Mouse (Mus musculus) Patski (cell line): ENCODE measurements at regions not wholly inside any gene's neighbourhood (a gene's known extent, or its start where the extent isn't known, plus 50 kb on each side); places are given as distances from the start of the nearest gene placed in this dataset.

Experiments
- ATAC-seq: fragments of 100-300 bp; one replicate; pipeline ENCODE4 v1.8.0; 2021
- CTCF ChIA-PET: fragments of 350-600 bp; sonication (Branson Sonifier 250); formaldehyde crosslinking; loops from one replicate; lab custom pipeline; 2022; ENCODE audit warnings: inconsistent platforms; lab: Charles Lee
- POLR2A ChIA-PET: fragments of 350-600 bp; sonication (Branson Sonifier 250); formaldehyde crosslinking; loops from one replicate; lab custom pipeline; 2022; ENCODE audit warnings: antibody characterized with exemption, inconsistent platforms; lab: Charles Lee
- DNase-seq: peaks from one replicate; pipeline ENCODE4 v3.0.0-alpha.2; 2011; ENCODE audit warnings: low read depth, low spot score
- H3K27me3 ChIP-seq: fragments of 371-371 bp; one replicate; pipeline ENCODE4 v1.5.1; 2021
- CTCF ChIP-seq: fragments of 100-300 bp; IDR thresholded peaks from one replicate; pipeline ENCODE4 v1.5.1; 2021
- in situ Hi-C: fragments of 300-500 bp; cut with MboI; formaldehyde crosslinking; loops from 3 replicates; pipeline ENCODE4 v1.11.1; 2018; ENCODE audit warnings: low pct_unique_long_range_greater_than_20kb, mixed read lengths

DNA sequence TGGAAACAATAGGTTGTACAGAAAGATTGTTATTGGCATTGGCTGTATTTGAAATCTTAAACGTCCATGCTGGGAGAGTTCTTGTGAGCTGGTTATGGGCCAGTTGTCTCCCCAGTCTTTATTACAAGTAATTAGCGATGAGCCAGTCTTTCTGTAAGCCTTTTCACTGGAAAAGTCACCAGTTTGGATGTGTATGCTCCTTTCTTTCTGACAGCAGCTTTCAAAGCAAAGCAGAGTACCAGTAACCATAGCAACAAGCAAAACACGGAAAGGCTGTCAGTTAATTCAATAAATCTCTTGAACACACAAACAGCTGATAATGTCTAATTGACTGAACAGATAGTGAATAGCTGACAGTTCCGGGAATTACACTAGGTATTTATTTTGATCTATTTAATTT lies 262.0 kb downstream of the Atp6ap1l start:
- no peak for TF ChIP-seq CTCF
- POLR2A ChIA-PET, result no interaction called here
- H3K27me3 ChIP-seq, result no peaks in the 10 kb centered on the region
- in situ Hi-C loops, result no loop called here
- ATAC-seq (no peak), DNase-seq (no peak)
- CTCF ChIA-PET, result interaction anchor here (1.1 to 1.5 kb wide), 4 partner anchors 13 to 847 kb away, joined by 3 read pairs; no protein-coding TSS in a partner anchor

DNA sequence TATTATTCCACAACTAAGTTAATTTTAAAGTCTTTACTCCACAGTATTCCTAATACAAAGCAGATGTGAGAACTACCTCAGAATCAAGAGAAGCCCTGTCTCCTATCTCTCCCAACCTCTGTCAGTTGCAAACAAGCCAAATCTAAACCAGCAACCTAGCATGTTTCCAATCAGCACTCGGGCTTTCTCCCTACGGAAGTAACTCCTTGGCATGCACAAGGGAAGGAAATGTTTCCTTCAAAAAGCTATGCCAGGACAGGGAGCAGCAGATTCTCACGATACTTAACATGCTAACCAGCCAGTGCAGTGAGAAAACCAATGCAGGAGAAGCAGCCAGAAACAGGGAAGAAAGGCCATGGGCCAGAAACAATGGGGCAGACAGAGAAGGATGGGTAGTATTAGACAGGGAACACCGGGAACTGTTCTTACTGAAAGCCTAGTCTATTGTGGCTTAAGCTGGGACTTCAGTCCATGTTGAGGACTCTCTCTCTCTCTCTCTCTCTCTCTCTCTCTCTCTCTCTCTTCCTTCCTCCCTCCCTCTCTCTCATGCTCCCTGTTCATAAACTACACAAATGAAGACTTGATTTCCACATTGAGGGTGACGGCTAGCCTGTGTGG lies 262.8 kb downstream of the Atp6ap1l start:
- POLR2A ChIA-PET, result no interaction called here

More for the DNA sequence above, 262.8 kb downstream of the Atp6ap1l start:
- CTCF ChIA-PET, result interaction anchor here (1.5 kb wide), 1 partner anchor 28 kb away, joined by 3 read pairs; no protein-coding TSS in a partner anchor
- DNase-seq, result no peak
- TF ChIP-seq CTCF, result no peak
- ATAC-seq, result no peak
- in situ Hi-C loops, result no loop called here
- no peaks in the 10 kb centered on the region for H3K27me3 ChIP-seq
